Mouse (Mus musculus): Measurements from ENCODE around the gene Itgal. TPM values are rescaled to one million over a fixed set of nuclear protein-coding genes. Genes with fewer than 3 reads are reported as not detected.
"Not testable (repeated sequence)": the region's sequence is repeated elsewhere in the genome, so short reads cannot be mapped to it uniquely, and the experiment has no call there.

Itgal gene
- total RNA-seq (2021) = under 1 TPM; 0.48 to 0.76 TPM

GRCm38 (mm10) chr7:127296098-127296497 lies at the start of gene Itgal:
Gene Itgal (plus strand): TSS chr7:127296260.
- DNase-seq (ENCODE audit: low spot score in 2 of 2) = no peak
- intact Hi-C loops (cut with DNase I) = no loop called here

GRCm38 (mm10) chr7:127250511-127250910 lies 45.5 kb upstream of the Itgal start:
- intact Hi-C loops (cut with DNase I); DNase-seq (ENCODE audit: low spot score in 2 of 2): not testable (repeated sequence)

GRCm38 (mm10) chr7:127252414-127252813 lies 43.6 kb upstream of the Itgal start:
- intact Hi-C loops (cut with DNase I) = no loop called here
- DNase-seq (ENCODE audit: low spot score in 2 of 2) = no peak

- intact Hi-C loops (cut with DNase I) = no loop called here
- no peak for DNase-seq (ENCODE audit: low spot score in 2 of 2)
Measured at GRCm38 (mm10) chr7:127253341-127253740, 42.7 kb upstream of the Itgal start.

- DNase-seq (ENCODE audit: low spot score in 2 of 2) = peak; percentile 94 to 97
- intact Hi-C loops (cut with DNase I) = no loop called here
Measured at GRCm38 (mm10) chr7:127253821-127254769, 42.0 kb upstream of the Itgal start.

DNA sequence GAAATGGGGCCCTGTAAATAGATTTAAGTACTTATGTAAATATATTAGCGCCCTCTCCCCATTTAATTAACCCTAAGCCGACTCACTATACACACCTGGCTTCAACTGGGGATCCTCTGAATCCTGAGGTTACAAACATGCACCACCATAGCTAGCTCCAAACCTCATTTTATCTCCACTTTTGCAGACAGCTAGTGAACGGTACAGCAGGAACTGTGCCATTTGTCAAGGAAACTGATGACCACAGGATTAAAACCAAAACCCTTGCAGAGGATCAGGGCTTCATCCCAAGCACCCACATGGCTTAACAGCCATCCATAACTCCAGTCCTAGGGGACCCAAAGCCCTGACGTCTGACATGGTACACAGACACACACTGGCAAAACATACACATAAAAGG lies 41.1 kb upstream of the Itgal start:
- no peak for DNase-seq (ENCODE audit: low spot score in 2 of 2)
- intact Hi-C loops (cut with DNase I) = no loop called here

GRCm38 (mm10) chr7:127255965-127256364 lies 40.1 kb upstream of the Itgal start:
- intact Hi-C loops (cut with DNase I) = no loop called here

GRCm38 (mm10) chr7:127256518-127256917 lies 39.5 kb upstream of the Itgal start:
- no peak for DNase-seq (ENCODE audit: low spot score in 2 of 2)
- intact Hi-C loops (cut with DNase I) = no loop called here

More at GRCm38 (mm10) chr7:127255965-127256364, 40.1 kb upstream of the Itgal start:
- no peak for DNase-seq (ENCODE audit: low spot score in 2 of 2)

DNA sequence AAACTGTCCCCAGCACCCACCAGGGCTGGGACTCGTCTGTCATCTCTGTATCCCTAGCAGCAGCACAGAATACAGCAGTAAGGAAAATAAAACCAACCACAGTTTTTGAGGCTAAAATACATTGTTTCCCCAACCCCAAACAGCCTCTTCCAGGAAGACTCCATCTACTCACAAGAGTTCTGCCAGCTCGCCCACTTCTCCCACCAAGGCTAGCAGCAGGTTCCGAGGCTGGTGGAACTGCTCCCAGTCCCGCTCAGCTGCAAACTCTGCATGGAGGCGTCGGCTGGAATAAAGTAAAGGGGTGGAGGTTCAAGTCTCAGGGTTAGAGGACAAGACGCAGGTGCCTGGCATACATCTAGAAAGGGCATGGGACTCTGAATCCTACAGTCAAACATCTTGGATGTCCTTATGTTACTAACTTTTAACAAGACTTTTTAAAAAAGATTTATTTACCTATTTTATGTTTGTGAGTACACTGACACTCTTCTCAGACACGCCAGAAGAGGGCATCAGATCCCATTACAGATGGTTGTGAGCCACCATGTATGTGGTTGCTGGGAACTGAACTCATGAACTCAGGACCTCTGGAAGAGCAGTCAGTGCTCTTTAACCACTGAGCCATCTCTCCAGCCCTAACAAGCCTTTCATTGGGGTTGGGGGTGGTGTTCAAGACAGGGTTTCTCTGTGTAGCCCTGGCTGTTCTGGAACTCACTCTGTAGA lies 36.7 kb upstream of the Itgal start:
- DNase-seq (ENCODE audit: low spot score in 2 of 2) = peak in 1 of 2 experiments; percentile 46
- intact Hi-C loops (cut with DNase I) = no loop called here

- intact Hi-C loops (cut with DNase I) = loop anchor here (5.0 kb wide), 1 partner anchor 87 kb away; the partner anchor contains the start of gene Zfp768
- DNase-seq (ENCODE audit: low spot score in 2 of 2) = peak; percentile 97 to 98
Measured at GRCm38 (mm10) chr7:127260309-127261111, 35.5 kb upstream of the Itgal start, which contains the start of gene Dctpp1. Gene Dctpp1 (minus strand): TSS chr7:127260709.

- DNase-seq (ENCODE audit: low spot score in 2 of 2) = no peak
- intact Hi-C loops (cut with DNase I) = loop anchor here (5.0 kb wide), 1 partner anchor 85 kb away; the partner anchor contains the start of gene Zfp768
Measured at GRCm38 (mm10) chr7:127262218-127262961, 33.7 kb upstream of the Itgal start.

DNA sequence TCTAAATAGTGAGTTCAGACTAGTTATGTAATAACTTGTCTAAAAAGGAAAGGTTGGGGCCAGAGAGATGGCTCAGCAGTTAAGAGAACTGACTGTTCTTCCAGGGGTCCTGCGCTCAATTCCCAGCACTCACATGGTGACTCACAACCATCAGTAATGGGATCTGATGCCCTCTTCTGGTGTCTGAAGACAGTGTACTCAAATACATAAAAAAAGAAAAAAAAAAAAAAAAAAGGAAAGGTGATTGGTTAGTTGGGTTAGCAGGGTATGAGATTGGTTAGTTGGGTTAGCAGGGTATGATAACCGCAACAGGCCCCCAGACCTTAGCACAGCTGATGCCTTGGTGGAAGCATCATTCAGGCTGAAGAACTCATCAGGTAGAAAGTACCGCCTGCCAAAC lies 32.5 kb upstream of the Itgal start:
- DNase-seq (ENCODE audit: low spot score in 2 of 2) = no peak
- intact Hi-C loops (cut with DNase I) = loop anchor here (5.0 kb wide), 1 partner anchor 84 kb away; the partner anchor contains the start of gene Zfp768

- DNase-seq (ENCODE audit: low spot score in 2 of 2) = no peak
- intact Hi-C loops (cut with DNase I) = no loop called here
Measured at GRCm38 (mm10) chr7:127270256-127270655, 25.8 kb upstream of the Itgal start.

DNA sequence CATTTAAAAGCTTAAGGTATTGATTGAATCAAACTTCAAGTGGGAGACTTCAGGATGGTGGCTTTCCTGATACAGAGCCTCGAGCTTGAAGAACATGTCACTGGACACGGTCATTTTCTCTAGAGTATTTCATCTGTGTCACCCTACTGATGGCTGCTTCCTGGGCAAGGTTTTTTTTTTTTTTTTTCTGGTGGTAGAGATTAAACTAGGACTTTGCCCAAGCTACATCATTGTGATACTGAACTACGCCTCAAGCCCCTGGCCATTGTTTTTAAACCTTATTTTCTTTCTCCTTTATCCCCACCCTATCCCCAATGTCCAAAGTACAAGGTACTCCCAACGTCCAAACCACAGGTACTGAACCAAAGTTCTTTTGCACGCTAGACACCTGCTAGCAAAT lies 25.4 kb upstream of the Itgal start:
- no peak for DNase-seq (ENCODE audit: low spot score in 2 of 2)
- intact Hi-C loops (cut with DNase I) = no loop called here

DNA sequence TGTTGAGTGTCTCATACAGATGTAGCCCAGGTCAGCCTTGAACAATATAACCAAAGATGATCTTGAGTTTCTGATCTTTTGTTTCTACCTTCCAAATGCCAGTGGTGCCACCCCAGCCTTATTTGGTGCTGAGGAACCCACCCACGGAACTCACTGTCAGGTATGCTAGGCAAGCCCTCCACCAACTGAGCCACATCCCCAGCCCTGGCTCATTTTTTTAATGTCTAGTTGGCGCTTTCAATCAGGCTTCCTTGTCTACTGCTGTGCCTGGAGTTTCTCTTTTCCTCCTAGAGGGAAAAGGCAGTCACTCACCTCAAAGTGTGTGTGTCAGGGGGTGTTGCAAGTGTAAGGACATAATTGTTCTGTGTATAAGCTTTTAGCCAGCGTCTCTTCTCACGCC lies 25.0 kb upstream of the Itgal start:
- DNase-seq (ENCODE audit: low spot score in 2 of 2) = no peak
- intact Hi-C loops (cut with DNase I) = no loop called here

GRCm38 (mm10) chr7:127272566-127272965 lies 23.5 kb upstream of the Itgal start:
- intact Hi-C loops (cut with DNase I) = no loop called here
- no peak for DNase-seq (ENCODE audit: low spot score in 2 of 2)

DNA sequence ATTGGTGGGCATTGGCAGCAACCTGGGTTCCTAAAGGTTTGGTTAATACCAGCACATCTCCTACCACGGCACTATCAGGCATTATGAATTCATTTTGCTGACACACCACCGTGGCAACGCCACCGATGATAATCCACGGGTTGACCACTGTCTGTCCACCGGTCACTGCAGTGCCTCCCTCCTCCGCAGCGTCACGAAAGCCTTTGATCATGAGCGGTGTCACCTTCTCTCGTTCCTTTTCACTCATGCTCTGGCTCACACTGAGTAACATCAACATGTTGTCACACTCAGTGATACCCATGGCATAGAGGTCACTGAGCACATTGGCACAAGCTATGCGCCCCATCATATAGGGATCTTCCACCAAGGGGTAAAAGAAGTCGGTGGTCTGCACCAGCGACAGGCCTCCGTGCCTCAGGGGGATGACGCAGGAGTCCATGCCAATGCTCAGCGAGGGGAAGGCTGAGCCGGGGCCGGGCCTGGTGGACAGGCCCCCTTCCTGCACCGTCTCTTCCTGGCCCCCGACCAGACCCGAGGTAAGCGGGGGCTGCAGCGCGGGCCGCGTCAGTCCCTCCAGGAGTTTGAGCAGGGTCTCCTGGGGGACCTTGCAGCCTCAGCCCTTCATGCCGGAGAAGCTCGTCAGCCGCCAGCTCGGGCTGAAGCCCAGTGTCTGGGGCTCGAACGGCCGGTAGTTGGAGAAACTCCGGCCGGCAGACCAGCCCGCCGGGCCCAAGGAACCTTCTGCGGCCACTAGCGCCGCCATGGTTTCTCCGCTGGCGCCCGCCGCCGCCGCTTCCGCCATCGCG lies 22.7 kb upstream of the Itgal start:
- DNase-seq (ENCODE audit: low spot score in 2 of 2) = peak in 1 of 2 experiments; percentile 23
- intact Hi-C loops (cut with DNase I) = no loop called here

All from left cerebral cortex, postnatal 36 days (tissue).